Mouse (Mus musculus) heart, adult 2 months (tissue): ENCODE measurements around the gene Slc39a11.

Source experiments
- CTCF ChIP-seq: fragments of 200-600 bp; IDR thresholded peaks from 2 replicates; pipeline ENCODE4 v1.8.1; 2022; ENCODE audit warnings: antibody characterized with exemption, mild to moderate bottlenecking, moderate library complexity
- POLR2A ChIP-seq: fragments of 200-500 bp; IDR thresholded peaks from 2 replicates; pipeline ENCODE4 v1.6.1; 2011; ENCODE audit warnings: mild to moderate bottlenecking, low read depth, low read length, control low read depth; ENCODE audit not compliant: insufficient read depth

DNA sequence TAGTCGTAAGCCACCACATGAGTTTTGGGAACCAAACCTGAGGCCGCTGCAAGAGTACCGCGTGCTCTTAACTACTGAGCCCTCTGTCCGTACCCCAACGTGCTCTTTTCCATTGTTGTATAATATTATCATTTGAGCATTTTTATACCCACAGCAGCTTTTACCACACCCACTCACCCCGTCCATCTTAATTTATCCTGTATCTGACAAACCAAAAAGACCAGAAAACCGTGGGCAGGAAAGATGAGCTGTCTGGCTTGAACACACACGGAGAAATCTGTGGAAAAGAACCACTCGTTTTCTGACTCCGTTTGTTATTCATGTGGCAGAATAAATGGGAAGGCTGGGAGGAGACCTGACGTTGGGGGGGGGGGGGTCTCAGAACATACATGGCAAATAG lies 40.6 kb upstream of the Slc39a11 start:
- TF ChIP-seq CTCF = no peak
- no peak for TF ChIP-seq POLR2A
